In genomic region chr5:67016450-67016849, GRCm38 (mm10) we compare ENCODE assay signal across 9 mouse cellular contexts.
A peak's percentile ranks its signal among the peaks of the same experiment; 100 is the strongest.
DNase-seq lines count a peak whose midpoint lies in the region; ATAC-seq lines count a peak whose summit lies in the region.
"Had no signal": no experiment of that assay in that cellular context is flagged by ENCODE, and none has a peak within 500 bp of the region (broad histone marks: within the 10 kb centered on the region; RNA-seq: fewer than 3 reads in every experiment).

No protein-coding gene starts in this region.

- WGBS in liver, embryonic 11.5 days, result 8% methylated on average over 7 of the region's 7 CpGs
- WGBS in neural tube, embryonic 14.5 days, result 11% methylated on average over 7 of the region's 7 CpGs

- H3K4me2 ChIP-seq in liver, embryonic 11.5 days, result no peak overlapping the region
- no peak overlapping the region for H3K4me2 ChIP-seq in neural tube, embryonic 14.5 days (ENCODE audit: low read depth, low read length)
- H3K4me2 ChIP-seq: embryonic facial prominence, embryonic 13.5 days had no signal

- H3K4me3 ChIP-seq in liver, embryonic 11.5 days (ENCODE audit: low read depth, low read length), result no peak overlapping the region
- H3K4me3 ChIP-seq in neural tube, embryonic 14.5 days (ENCODE audit: low read depth, low read length), result no peak overlapping the region
- H3K4me3 ChIP-seq: embryonic facial prominence, embryonic 13.5 days had no signal

- no peak overlapping the region for H3K9ac ChIP-seq in liver, embryonic 11.5 days (ENCODE audit: low read depth, low read length)
- H3K9ac ChIP-seq in neural tube, embryonic 14.5 days (replicated peaks; ENCODE audit: low read depth, low read length), result no peak overlapping the region
- H3K9ac ChIP-seq: embryonic facial prominence, embryonic 13.5 days had no signal

- ATAC-seq in common myeloid progenitor, adult 5-6 weeks (replicated peaks; ENCODE audit: low read depth, poor library complexity, severe bottlenecking), result peak; percentile 87
- ATAC-seq in liver, embryonic 11.5 days (replicated peaks; ENCODE audit: low FRiP score), result no peak
- peak; percentile 88; the same call in 1 of the 2 replicates for ATAC-seq in neural tube, embryonic 14.5 days (ENCODE audit: low read depth)

- H3K9me3 ChIP-seq in liver, embryonic 11.5 days (ENCODE audit: control insufficient read depth, low read length), result no peaks in the 10 kb centered on the region
- no peaks in the 10 kb centered on the region for H3K9me3 ChIP-seq in neural tube, embryonic 14.5 days (ENCODE audit: control insufficient read depth, low read length)
- H3K9me3 ChIP-seq: embryonic facial prominence, embryonic 13.5 days had no signal

- DNase-seq in 3T3-L1 (ENCODE audit: low read depth, low spot score) (peak; percentile 87), adipocyte (ENCODE audit: low spot score) (peak; percentile 87)
- peak; percentile 30 to 39 for DNase-seq in gastrocnemius, adult 8-10 months (ENCODE audit: low spot score in 2 of 2)
- DNase-seq in kidney, postnatal 10 days, result peak; percentile 84
- DNase-seq in liver, embryonic 11.5 days (ENCODE audit: low spot score), result peak; percentile 63
- peak; percentile 43 for DNase-seq in thymus, postnatal 0 days (ENCODE audit: low spot score)

- H3K27me3 ChIP-seq in liver, embryonic 11.5 days (replicated peaks; ENCODE audit: control insufficient read depth, insufficient read depth, low read length), result no peaks in the 10 kb centered on the region
- H3K27me3 ChIP-seq in neural tube, embryonic 14.5 days (ENCODE audit: control insufficient read depth, insufficient read depth, low read length), result no peaks in the 10 kb centered on the region
- H3K27me3 ChIP-seq: embryonic facial prominence, embryonic 13.5 days had no signal

- H3K4me1 ChIP-seq in liver, embryonic 11.5 days (replicated peaks; ENCODE audit: control insufficient read depth, insufficient read depth, low read length), result no peaks in the 10 kb centered on the region
- no peaks in the 10 kb centered on the region for H3K4me1 ChIP-seq in neural tube, embryonic 14.5 days (ENCODE audit: control insufficient read depth, insufficient read depth, low read length)
- H3K4me1 ChIP-seq: embryonic facial prominence, embryonic 13.5 days had no signal

- no peak overlapping the region for H3K27ac ChIP-seq in liver, embryonic 11.5 days (ENCODE audit: low read depth, low read length)
- no peak overlapping the region for H3K27ac ChIP-seq in neural tube, embryonic 14.5 days (ENCODE audit: low read depth, low read length)

- no peaks in the 10 kb centered on the region for H3K36me3 ChIP-seq in liver, embryonic 11.5 days (ENCODE audit: control insufficient read depth, insufficient read depth, low read length)
- H3K36me3 ChIP-seq in neural tube, embryonic 14.5 days (ENCODE audit: control insufficient read depth, insufficient read depth, low read length), result no peaks in the 10 kb centered on the region

Comparison
In these comparisons a context has a peak if more than half of its experiments do, and no peak if none do; other contexts are left out.
1. DNase-seq: peak in every context shown above with its lines; median percentile 87 in 3T3-L1; 87 in adipocyte; 84 in kidney, postnatal 10 days; 63 in liver, embryonic 11.5 days; 43 in thymus, postnatal 0 days; 34 in gastrocnemius, adult 8-10 months.